Mouse (Mus musculus) hindbrain, embryonic 15.5 days (tissue): ENCODE results near the gene Fbxw9. TPM values are rescaled to one million over a fixed set of nuclear protein-coding genes. Genes with fewer than 3 reads are reported as not detected.

Experiments used
- ATAC-seq: fragments of 200-750 bp; cut with Nextera tagmentation; 2 replicates; pipeline ENCODE4 v1.8.0; 2017; ENCODE audit warnings: low read depth, moderate number of reproducible peaks, moderate TSS enrichment; ENCODE audit not compliant: low FRiP score
- H3K27ac ChIP-seq: fragments of 300-500 bp; sonication (generic); replicated peaks from 2 replicates; pipeline ENCODE4 v1.5.1; 2015; ENCODE audit warnings: mild to moderate bottlenecking, inconsistent platforms
- H3K27me3 ChIP-seq: fragments of 300-500 bp; sonication (generic); 2 replicates; pipeline ENCODE4 v1.6.1; 2015; ENCODE audit warnings: control low read depth, inconsistent platforms
- H3K36me3 ChIP-seq: fragments of 300-500 bp; sonication (generic); 2 replicates; pipeline ENCODE4 v1.6.1; 2015; ENCODE audit warnings: control low read depth, inconsistent platforms
- H3K4me1 ChIP-seq: fragments of 300-500 bp; sonication (generic); replicated peaks from 2 replicates; pipeline ENCODE4 v1.6.1; 2015; ENCODE audit warnings: control low read depth, inconsistent platforms
- H3K4me2 ChIP-seq: fragments of 300-500 bp; sonication (generic); 2 replicates; pipeline ENCODE4 v1.6.1; 2015; ENCODE audit warnings: moderate library complexity, mild to moderate bottlenecking, inconsistent platforms
- H3K4me3 ChIP-seq: fragments of 300-500 bp; sonication (generic); 2 replicates; pipeline ENCODE4 v1.5.1; 2015; ENCODE audit warnings: mild to moderate bottlenecking, inconsistent platforms
- H3K9ac ChIP-seq: fragments of 300-500 bp; sonication (generic); 2 replicates; pipeline ENCODE4 v1.6.1; 2015; ENCODE audit warnings: inconsistent platforms
- H3K9me3 ChIP-seq: fragments of 300-500 bp; sonication (generic); 2 replicates; pipeline ENCODE4 v1.6.1; 2016; ENCODE audit warnings: control low read depth, inconsistent platforms
- WGBS: fragments of 180-500 bp; shearing (Covaris S2); methylation state at CpG from one replicate; pipeline ENCODE4 v1.1.7; 2015; 5-methylcytosine and 5-hydroxymethylcytosine counted together
- microRNA-seq: library from miRNA; unstranded; fragments of <30 nt; microRNA quantifications from one replicate; pipeline ENCODE4, GENCODE M21; 2016
- polyA plus RNA-seq: library from polyadenylated mRNA; unstranded; fragments of >200 nt; fragmentation: Nextera tagmentation; extraction: Ambion mirVana; gene quantifications from 2 replicates; pipeline ENCODE4 v1.2.1, GENCODE M21; 2015

Gene Fbxw9
- polyA plus RNA-seq, 1 experiment from 2014 or later = 76.1 TPM

- Histone ChIP-seq H3K9ac (no peak overlapping the region), H3K36me3 (peaks cover 32% of the 10 kb centered on the region)
- WGBS = 94% methylated on average over 13 of the region's 13 CpGs
Measured at GRCm38 (mm10) chr8:85095051-85095450, 35.2 kb downstream of the Fbxw9 start.

GRCm38 (mm10) chr8:85095566-85095965 is 35.7 kb downstream of the Fbxw9 start:
- WGBS = 93% methylated on average over 7 of the region's 7 CpGs
- ATAC-seq = no peak
- Histone ChIP-seq H3K9me3 (no peaks in the 10 kb centered on the region), H3K4me1 (no peaks in the 10 kb centered on the region), H3K9ac (no peak overlapping the region), H3K27me3 (no peaks in the 10 kb centered on the region), H3K4me3 (no peak overlapping the region), H3K4me2 (no peak overlapping the region), H3K36me3 (peaks cover 32% of the 10 kb centered on the region), H3K27ac (no peak overlapping the region)

More at GRCm38 (mm10) chr8:85095051-85095450, 35.2 kb downstream of the Fbxw9 start:
- H3K27me3 ChIP-seq = no peaks in the 10 kb centered on the region
- no peak overlapping the region for H3K4me2 ChIP-seq
- H3K4me3 ChIP-seq = no peak overlapping the region
- no peaks in the 10 kb centered on the region for H3K4me1 ChIP-seq
- no peaks in the 10 kb centered on the region for H3K9me3 ChIP-seq
- no peak for ATAC-seq
- no peak overlapping the region for H3K27ac ChIP-seq

GRCm38 (mm10) chr8:85096196-85096595 is 36.3 kb downstream of the Fbxw9 start:
- Histone ChIP-seq H3K4me3 (no peak overlapping the region), H3K4me1 (no peaks in the 10 kb centered on the region), H3K36me3 (peaks cover 32% of the 10 kb centered on the region), H3K27me3 (no peaks in the 10 kb centered on the region), H3K9ac (no peak overlapping the region), H3K9me3 (no peaks in the 10 kb centered on the region), H3K27ac (no peak overlapping the region), H3K4me2 (no peak overlapping the region)
- WGBS = 96% methylated on average over 16 of the region's 16 CpGs
- ATAC-seq = no peak

- H3K36me3 ChIP-seq = peaks cover 32% of the 10 kb centered on the region
- H3K9me3 ChIP-seq = no peaks in the 10 kb centered on the region
- H3K4me2 ChIP-seq = no peak overlapping the region
- H3K27me3 ChIP-seq = no peaks in the 10 kb centered on the region
- WGBS = 92% methylated on average over 4 of the region's 4 CpGs
- H3K9ac ChIP-seq = no peak overlapping the region
- no peak overlapping the region for H3K27ac ChIP-seq
- no peaks in the 10 kb centered on the region for H3K4me1 ChIP-seq
- ATAC-seq = no peak
- H3K4me3 ChIP-seq = no peak overlapping the region
Measured at GRCm38 (mm10) chr8:85096850-85097249, 37.0 kb downstream of the Fbxw9 start.

- Histone ChIP-seq H3K9me3 (no peaks in the 10 kb centered on the region), H3K27ac (no peak overlapping the region), H3K27me3 (no peaks in the 10 kb centered on the region), H3K4me2 (no peak overlapping the region), H3K36me3 (peaks cover 27% of the 10 kb centered on the region), H3K4me1 (no peaks in the 10 kb centered on the region), H3K4me3 (no peak overlapping the region), H3K9ac (no peak overlapping the region)
- no peak for ATAC-seq
- WGBS = 87% methylated on average over 4 of the region's 4 CpGs
Measured at GRCm38 (mm10) chr8:85100076-85100665, 40.3 kb downstream of the Fbxw9 start.

GRCm38 (mm10) chr8:85113241-85113640 is 53.4 kb downstream of the Fbxw9 start:
- Histone ChIP-seq H3K4me2 (no peak overlapping the region), H3K27me3 (no peaks in the 10 kb centered on the region), H3K9me3 (peaks cover 3% of the 10 kb centered on the region; the same call in 1 of the 2 replicates), H3K4me3 (no peak overlapping the region), H3K27ac (no peak overlapping the region), H3K4me1 (no peaks in the 10 kb centered on the region), H3K36me3 (peaks cover 46% of the 10 kb centered on the region), H3K9ac (no peak overlapping the region)
- ATAC-seq = no peak
- 95% methylated on average over 10 of the region's 10 CpGs for WGBS

- Histone ChIP-seq H3K27me3 (no peaks in the 10 kb centered on the region), H3K9ac (no peak overlapping the region), H3K4me2 (no peak overlapping the region), H3K27ac (no peak overlapping the region), H3K36me3 (peaks cover 26% of the 10 kb centered on the region), H3K4me1 (peaks cover 7% of the 10 kb centered on the region; the same call in 1 of the 2 replicates), H3K4me3 (no peak overlapping the region), H3K9me3 (peaks cover 3% of the 10 kb centered on the region; the same call in 1 of the 2 replicates)
- WGBS = 79% methylated on average over 4 of the region's 4 CpGs
- ATAC-seq = no peak
Measured at GRCm38 (mm10) chr8:85115501-85115900, 55.6 kb downstream of the Fbxw9 start.

Small RNA genes within 50 kb of the gene (microRNA-seq; reads per million reads assigned to microRNA genes)
- gene Gm23388 = 2.0 reads per million
- gene Mir7070 = 3.1 reads per million, percentile 13 among the genes with 10 or more reads in this experiment

Other genes starting within 250 kb of the Fbxw9 start
- gene Dand5, start 237.2 kb upstream of the Fbxw9 start, polyA plus RNA-seq = 14.0 and 15.1 TPM in 2 replicates
- gene Gadd45gip1, start 228.5 kb upstream of the Fbxw9 start, polyA plus RNA-seq = 39.7 and 40.6 TPM in 2 replicates
- 79.1 and 85.9 TPM in 2 replicates for gene Rad23a, start 219.4 kb upstream of the Fbxw9 start, polyA plus RNA-seq
- 700 and 710 TPM in 2 replicates for gene Calr, start 213.1 kb upstream of the Fbxw9 start, polyA plus RNA-seq
- 108 and 112 TPM in 2 replicates for gene Farsa, start 203.1 kb upstream of the Fbxw9 start, polyA plus RNA-seq
- 33.7 and 37.3 TPM in 2 replicates for gene Syce2, start 187.9 kb upstream of the Fbxw9 start, polyA plus RNA-seq
- 36.4 and 40.3 TPM in 2 replicates for gene Gcdh, start 166.1 kb upstream of the Fbxw9 start, polyA plus RNA-seq
- 0.64 TPM in 2 replicates for gene Klf1, start 158.1 kb upstream of the Fbxw9 start, polyA plus RNA-seq
- gene Dnase2a, start 151.5 kb upstream of the Fbxw9 start, polyA plus RNA-seq = 5.7 and 7.3 TPM in 2 replicates
- 72.4 and 81.1 TPM in 2 replicates for gene Mast1, start 122.7 kb upstream of the Fbxw9 start, polyA plus RNA-seq
- gene Rtbdn, start 113.1 kb upstream of the Fbxw9 start, polyA plus RNA-seq = 2.8 and 3.5 TPM in 2 replicates
- gene Gm49661, start 90.6 kb upstream of the Fbxw9 start, polyA plus RNA-seq = not detected in 2 replicates
- 1,124 and 1,185 TPM in 2 replicates for gene Prdx2, start 90.5 kb upstream of the Fbxw9 start, polyA plus RNA-seq
- 54.2 and 59.8 TPM in 2 replicates for gene Rnaseh2a, start 90.3 kb upstream of the Fbxw9 start, polyA plus RNA-seq
- gene Junb, start 81.3 kb upstream of the Fbxw9 start, polyA plus RNA-seq = 6.3 and 6.8 TPM in 2 replicates
- 34.0 and 37.3 TPM in 2 replicates for gene Hook2, start 69.5 kb upstream of the Fbxw9 start, polyA plus RNA-seq
- gene Best2, start 45.5 kb upstream of the Fbxw9 start, polyA plus RNA-seq = 0.08 TPM in 1 of 2 replicates, not detected in the other
- gene Asna1, start 34.8 kb upstream of the Fbxw9 start, polyA plus RNA-seq = 148 and 159 TPM in 2 replicates
- 123 and 132 TPM in 2 replicates for gene Trir, start 33.2 kb upstream of the Fbxw9 start, polyA plus RNA-seq
- gene Tnpo2, start 23.1 kb upstream of the Fbxw9 start, polyA plus RNA-seq = 56.8 and 63.7 TPM in 2 replicates
- 0.99 and 1.0 TPM in 2 replicates for gene Gm5741, start 7.9 kb downstream of the Fbxw9 start, polyA plus RNA-seq
- 103 and 111 TPM in 2 replicates for gene Dhps, start 11.7 kb downstream of the Fbxw9 start, polyA plus RNA-seq
- gene Wdr83os, start 20.7 kb downstream of the Fbxw9 start, polyA plus RNA-seq = 117 and 119 TPM in 2 replicates
- gene Wdr83, start 21.3 kb downstream of the Fbxw9 start, polyA plus RNA-seq = 47.2 and 53.0 TPM in 2 replicates
- gene Man2b1, start 23.2 kb downstream of the Fbxw9 start, polyA plus RNA-seq = 20.9 and 22.5 TPM in 2 replicates
- gene Zfp791, start 63.0 kb downstream of the Fbxw9 start, polyA plus RNA-seq = 3.9 and 4.6 TPM in 2 replicates
- not detected in 2 replicates for gene Cks1brt, start 91.9 kb downstream of the Fbxw9 start, polyA plus RNA-seq
- gene Olfr371, start 165.9 kb downstream of the Fbxw9 start, polyA plus RNA-seq = not detected in 2 replicates
- 64.8 and 70.3 TPM in 2 replicates for gene Orc6, start 239.6 kb downstream of the Fbxw9 start, polyA plus RNA-seq
- gene Vps35, start 239.7 kb downstream of the Fbxw9 start, polyA plus RNA-seq = 169 TPM in 2 replicates